Mouse (Mus musculus) stomach, adult 2 months (tissue): ENCODE results near the gene Slco4a1. TPM values are rescaled to one million over a fixed set of nuclear protein-coding genes. Genes with fewer than 3 reads are reported as not detected.

Experiments used
- polyA plus RNA-seq: library from polyadenylated mRNA; depleted of rRNA; stranded (reverse); fragments of >200 nt; gene quantifications from 2 replicates; pipeline ENCODE4 v1.2.3, GENCODE M21; 2012; rRNA removed

Slco4a1 gene
- polyA plus RNA-seq, result 19.2 and 24.8 TPM in 2 replicates

DNA sequence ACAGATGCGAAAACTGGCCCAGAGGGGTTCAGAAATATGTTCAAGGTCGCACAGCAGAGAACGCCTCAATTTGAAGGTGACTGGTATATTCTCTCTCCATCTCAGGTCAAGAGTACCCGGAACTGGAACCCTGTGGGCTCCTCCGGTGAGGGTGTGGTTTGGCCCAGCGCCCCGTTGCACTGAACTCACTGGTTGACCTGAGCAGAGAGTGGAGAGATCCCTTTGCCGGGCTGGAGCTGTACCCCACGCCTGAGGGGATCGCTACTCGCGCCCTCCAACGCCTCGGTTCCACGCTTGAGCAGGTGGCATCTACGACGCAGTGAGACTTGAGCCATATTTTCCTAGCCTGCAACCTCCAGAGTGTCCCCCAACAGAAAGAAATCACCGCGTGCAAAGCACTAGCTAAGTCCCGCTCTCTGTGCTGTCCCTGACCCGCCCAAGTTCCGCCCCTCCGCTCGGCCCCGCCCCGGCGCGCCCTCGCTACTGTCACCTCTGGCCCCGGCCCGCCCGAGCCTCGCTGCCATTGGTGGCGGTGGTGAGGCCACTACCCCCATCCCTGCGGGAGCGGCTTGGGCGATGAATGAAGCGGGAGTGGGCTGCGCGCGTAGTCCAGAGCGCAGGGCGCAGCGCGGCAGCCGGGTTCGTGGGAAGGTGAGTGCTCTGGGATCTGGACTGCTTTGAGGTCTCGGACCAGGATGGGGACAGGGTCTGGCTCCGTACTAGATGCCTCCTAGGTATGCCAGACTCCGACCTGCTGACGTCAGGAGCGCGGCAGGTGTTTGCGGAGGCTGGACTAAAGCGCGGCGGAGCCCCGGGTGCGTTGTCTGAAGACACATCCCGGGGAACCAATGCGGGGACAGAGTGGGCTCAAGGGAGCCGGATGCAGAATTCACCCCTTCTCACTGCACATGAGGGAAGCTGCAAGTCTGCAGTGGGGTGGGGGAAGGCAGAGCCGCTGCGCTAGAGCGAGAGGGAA lies at the start of gene Slco4a1:
Slco4a1 (plus strand) TSS at position 523 of the 976 bp plus-strand sequence.

DNA sequence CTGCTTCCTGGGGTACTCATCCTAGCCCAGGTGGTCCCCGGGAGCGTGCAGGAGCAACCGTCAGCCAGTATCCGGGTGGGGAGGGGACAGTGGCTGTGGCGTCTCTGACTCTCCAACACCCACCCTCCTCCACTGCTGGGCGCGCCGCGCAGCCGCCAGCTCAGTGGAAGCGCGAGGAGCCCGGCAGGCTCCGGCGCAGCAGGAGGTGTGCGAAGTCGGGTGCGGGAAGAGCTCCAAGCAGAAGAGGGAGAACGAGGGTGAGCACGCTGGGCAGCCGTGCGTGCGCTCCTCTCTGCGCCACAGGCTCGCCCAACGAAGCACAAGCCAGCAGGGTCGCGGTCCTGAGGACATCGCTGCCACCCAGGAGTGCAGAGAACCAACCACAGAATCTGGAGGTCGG lies 43.7 kb downstream of the Slco4a1 start, which contains the start of gene Ntsr1:
Ntsr1 (plus strand) TSS at position 236 of the 400 bp plus-strand sequence.

Other genes with a start within 250 kb of the Slco4a1 start
- gene Lama5, start 230.4 kb upstream of the Slco4a1 start, polyA plus RNA-seq, result 43.7 and 49.6 TPM in 2 replicates
- gene Rps21, start 198.9 kb upstream of the Slco4a1 start, polyA plus RNA-seq, result 954 and 1,766 TPM in 2 replicates
- gene Cables2, start 182.7 kb upstream of the Slco4a1 start, polyA plus RNA-seq, result 12.3 and 14.5 TPM in 2 replicates
- gene Rbbp8nl, start 166.4 kb upstream of the Slco4a1 start, polyA plus RNA-seq, result 4.3 and 4.4 TPM in 2 replicates
- gene Gata5, start 121.5 kb upstream of the Slco4a1 start, polyA plus RNA-seq, result 23.4 and 30.8 TPM in 2 replicates
- gene Ntsr1, start 43.7 kb downstream of the Slco4a1 start, polyA plus RNA-seq, result 0.13 TPM in 2 replicates
- gene Mrgbp, start 125.1 kb downstream of the Slco4a1 start, polyA plus RNA-seq, result 11.4 and 14.6 TPM in 2 replicates
- gene Ogfr, start 133.0 kb downstream of the Slco4a1 start, polyA plus RNA-seq, result 8.5 TPM in 2 replicates
- gene Col9a3, start 141.5 kb downstream of the Slco4a1 start, polyA plus RNA-seq, result 0.77 and 1.5 TPM in 2 replicates
- gene Tcfl5, start 186.5 kb downstream of the Slco4a1 start, polyA plus RNA-seq, result 0.09 TPM in 1 of 2 replicates, not detected in the other